Mouse (Mus musculus) stomach, postnatal 0 days (tissue): ENCODE results near the gene Dbh.

Experiments
- CTCF ChIP-seq: IDR thresholded peaks from 2 replicates; pipeline ENCODE4 v1.5.1; 2016; ENCODE audit warnings: antibody characterized with exemption, low read depth, mild to moderate bottlenecking, moderate library complexity
- EP300 ChIP-seq: optimal IDR thresholded peaks from 2 replicates; pipeline ENCODE3; 2016; ENCODE audit warnings: antibody characterized with exemption

GRCm38 (mm10) chr2:27215537-27215936 is 50.5 kb downstream of the Dbh start:
- TF ChIP-seq CTCF: no peak
- TF ChIP-seq EP300: no peak
